Mouse (Mus musculus) kidney, adult 18-20 months (tissue): ENCODE results near the gene Gm20661.
"Not testable (repeated sequence)": the region's sequence is repeated elsewhere in the genome, so short reads cannot be mapped to it uniquely, and the experiment has no call there.

Experiments
- DNase-seq: peaks from one replicate; pipeline ENCODE4 v3.0.0; 2021

Gene Gm20661

GRCm38 (mm10) chr9:108002778-108003530 lies 20.1 kb downstream of the Gm20661 start:
- no peak for DNase-seq

GRCm38 (mm10) chr9:108003531-108003890 lies 20.7 kb downstream of the Gm20661 start:
- DNase-seq, result peak; percentile 13

DNA sequence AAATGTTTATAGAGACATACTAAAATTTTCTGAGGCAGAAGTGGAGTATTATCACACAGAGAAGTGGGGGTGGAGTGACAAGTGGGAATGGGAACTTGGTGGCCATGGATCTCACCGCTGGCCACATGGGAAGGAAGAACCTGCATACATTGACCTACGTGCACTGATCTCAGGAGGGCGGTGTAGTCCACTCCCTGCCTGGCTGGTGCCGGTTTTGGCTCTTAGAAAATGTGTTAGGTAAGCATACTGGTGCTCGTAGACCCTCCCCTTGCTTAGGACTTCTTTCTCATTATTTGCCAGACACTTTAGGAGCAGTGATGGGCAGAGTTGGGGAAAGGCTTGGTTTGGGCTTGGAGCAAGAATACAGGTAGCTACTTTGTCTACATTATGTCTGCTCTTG lies 25.2 kb downstream of the Gm20661 start:
- no peak for DNase-seq

GRCm38 (mm10) chr9:108010385-108010784 lies 27.5 kb downstream of the Gm20661 start:
- DNase-seq, result no peak

GRCm38 (mm10) chr9:108013577-108013976 lies 30.7 kb downstream of the Gm20661 start:
- DNase-seq, result not testable (repeated sequence)

DNA sequence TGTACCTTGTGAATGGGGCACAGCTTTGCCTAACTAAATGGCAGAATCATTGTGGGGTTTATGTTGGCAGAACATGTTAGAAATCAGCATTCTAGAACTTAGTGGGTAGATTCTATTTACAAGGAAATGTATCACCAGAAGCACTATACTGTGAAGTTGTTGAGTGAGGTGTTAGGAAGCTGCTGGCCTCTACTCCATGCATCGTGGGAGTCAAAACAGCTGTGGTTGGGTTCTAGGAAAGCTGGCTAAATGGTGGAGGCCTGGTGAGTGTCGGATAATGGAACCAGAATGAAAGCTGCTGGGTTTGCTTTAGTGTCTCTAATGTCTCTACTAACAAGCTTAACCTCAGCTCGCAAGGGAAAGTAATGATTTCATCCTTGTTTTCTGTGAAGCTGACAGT lies 34.3 kb downstream of the Gm20661 start:
- DNase-seq, result no peak

DNA sequence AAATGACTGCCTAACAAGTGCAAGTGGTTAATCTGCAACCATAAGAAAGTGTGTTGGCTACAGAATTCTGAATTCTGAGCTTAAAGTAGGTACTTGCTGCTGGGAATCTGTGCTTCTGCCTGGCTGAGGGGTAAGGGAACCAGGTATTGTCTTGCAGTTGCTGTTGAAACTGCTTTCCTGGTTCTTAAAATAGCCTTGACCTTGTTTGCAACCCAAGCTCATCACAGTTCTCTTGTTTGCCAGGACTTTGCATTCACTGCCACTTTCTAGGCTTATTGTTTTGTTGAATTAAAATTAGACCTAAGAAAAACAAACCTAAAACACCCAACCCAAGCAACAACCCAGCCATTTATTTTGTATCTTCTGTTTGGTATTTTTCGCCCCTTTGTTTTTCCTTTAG lies 37.9 kb downstream of the Gm20661 start:
- no peak for DNase-seq

DNA sequence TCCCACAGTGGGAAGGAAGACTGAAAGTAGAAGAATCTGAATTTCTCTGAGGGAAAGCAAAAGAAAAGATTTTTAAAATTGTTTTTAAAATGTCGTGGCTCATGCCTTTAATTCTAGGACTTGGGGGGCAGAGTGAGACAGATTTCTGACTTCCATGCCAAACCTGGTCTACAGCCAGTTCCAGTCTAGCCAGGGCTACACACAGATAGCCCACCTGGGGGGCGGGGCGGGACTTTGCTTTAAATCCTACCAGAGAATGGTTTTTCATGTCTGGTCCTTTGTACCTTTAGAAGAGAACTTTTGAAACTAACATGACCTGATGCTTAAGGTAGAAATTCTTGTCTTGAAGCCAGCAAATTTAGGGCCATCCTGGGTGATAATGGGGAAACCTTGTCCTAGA lies 40.4 kb downstream of the Gm20661 start:
- no peak for DNase-seq

DNA sequence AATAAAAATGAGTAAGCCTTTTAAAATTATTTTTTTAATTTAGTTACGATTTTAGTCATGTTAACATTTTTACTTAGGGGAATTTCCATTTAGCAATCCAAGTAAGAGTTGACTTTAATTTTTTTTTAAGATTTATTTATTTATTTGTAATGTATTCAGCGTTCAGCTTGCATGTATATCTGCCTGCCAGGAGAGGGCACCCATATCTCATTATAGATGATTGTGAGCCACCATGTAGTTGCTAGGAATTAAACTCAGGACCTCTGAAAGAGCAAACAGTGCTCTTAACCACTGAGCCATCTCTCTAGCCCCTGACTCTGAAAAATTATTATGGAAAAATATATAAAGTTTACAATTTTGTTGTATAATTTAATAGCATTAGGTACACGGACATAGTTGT lies 43.7 kb downstream of the Gm20661 start:
- no peak for DNase-seq

DNA sequence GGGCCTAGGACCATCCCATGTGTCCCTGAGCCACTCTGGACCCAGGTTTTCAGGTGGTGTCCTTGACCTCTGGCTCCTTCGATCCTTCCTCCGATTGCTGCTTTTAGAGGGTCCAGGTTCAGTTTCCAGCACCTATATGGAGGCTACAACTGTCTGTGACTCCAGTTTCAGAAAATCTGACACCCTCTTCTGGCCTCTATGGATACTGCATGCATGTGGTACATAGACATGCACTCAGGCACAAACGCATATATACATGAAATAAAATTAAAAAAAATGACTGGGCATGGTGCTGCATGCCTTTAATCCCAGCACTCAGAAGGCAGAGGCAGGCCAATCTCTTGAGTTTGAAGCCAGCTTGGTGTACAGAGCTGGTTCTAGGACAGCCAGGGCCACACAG lies 45.0 kb downstream of the Gm20661 start:
- DNase-seq, result no peak

DNA sequence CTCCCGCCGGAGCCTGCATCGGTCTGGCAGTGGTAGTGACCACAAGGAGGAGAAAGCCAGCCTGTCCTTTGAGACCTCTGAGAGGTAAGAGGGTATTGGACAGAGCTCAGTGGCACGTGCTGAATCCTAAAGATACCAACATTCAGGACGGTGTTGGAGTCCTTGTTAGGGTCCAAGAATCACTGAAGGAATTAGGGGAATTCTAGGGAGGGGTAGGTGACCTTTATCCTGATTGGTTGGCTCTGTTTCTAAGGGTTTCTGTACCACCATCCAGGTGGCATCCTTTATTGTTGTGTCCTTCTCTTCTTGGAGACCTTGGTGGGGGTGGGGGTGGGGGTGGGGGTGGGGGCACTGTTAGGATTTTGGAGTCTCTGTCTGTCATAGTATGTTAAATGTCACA lies 49.3 kb downstream of the Gm20661 start:
- DNase-seq, result no peak

GRCm38 (mm10) chr9:108035331-108036156 lies 52.7 kb downstream of the Gm20661 start:
- DNase-seq, result no peak
